Mouse (Mus musculus) mature B cell (primary cell): ENCODE results near the gene Adamtsl5.
"Not testable (repeated sequence)": the region's sequence is repeated elsewhere in the genome, so short reads cannot be mapped to it uniquely, and the experiment has no call there.

Source experiments
- in situ Hi-C: fragments of 300-500 bp; cut with MboI; formaldehyde crosslinking; loops from 2 replicates; pipeline ENCODE4 v1.14.3; 2019

Adamtsl5 gene

DNA sequence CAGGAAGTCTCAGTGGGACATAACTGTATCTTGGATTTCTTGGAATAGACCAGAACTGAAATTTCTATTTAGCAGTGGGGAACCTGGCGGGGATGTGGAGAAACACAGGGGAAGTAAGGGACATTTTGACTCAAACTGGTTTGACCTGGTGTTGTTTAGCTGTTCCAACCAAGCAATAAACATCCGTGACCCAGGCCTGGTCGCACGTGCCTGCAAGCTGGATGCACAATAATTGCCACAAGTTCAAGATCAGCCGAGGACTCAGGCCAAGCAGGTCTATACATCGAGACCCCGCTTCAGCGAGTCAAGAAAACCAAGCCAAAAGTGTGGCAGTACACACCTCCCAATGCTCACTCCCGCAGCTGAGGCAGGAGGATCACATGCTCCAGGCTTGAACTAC lies 23.8 kb upstream of the Adamtsl5 start:
- in situ Hi-C loops: loop anchor here (10.0 kb wide), 1 partner anchor 133 kb away; no protein-coding TSS in a partner anchor

- in situ Hi-C loops: loop anchor here (10.0 kb wide), 1 partner anchor 133 kb away; no protein-coding TSS in a partner anchor
Observed at GRCm38 (mm10) chr10:80371411-80371966, 23.3 kb upstream of the Adamtsl5 start.

- in situ Hi-C loops: loop anchor here (10.0 kb wide), 1 partner anchor 135 kb away; no protein-coding TSS in a partner anchor
Observed at GRCm38 (mm10) chr10:80369995-80370747, 22.0 kb upstream of the Adamtsl5 start.

GRCm38 (mm10) chr10:80368392-80368791 lies 20.2 kb upstream of the Adamtsl5 start:
- in situ Hi-C loops: no loop called here

GRCm38 (mm10) chr10:80367954-80368353 lies 19.7 kb upstream of the Adamtsl5 start:
- in situ Hi-C loops: no loop called here

- in situ Hi-C loops: no loop called here
Observed at GRCm38 (mm10) chr10:80365736-80366135, 17.5 kb upstream of the Adamtsl5 start.

DNA sequence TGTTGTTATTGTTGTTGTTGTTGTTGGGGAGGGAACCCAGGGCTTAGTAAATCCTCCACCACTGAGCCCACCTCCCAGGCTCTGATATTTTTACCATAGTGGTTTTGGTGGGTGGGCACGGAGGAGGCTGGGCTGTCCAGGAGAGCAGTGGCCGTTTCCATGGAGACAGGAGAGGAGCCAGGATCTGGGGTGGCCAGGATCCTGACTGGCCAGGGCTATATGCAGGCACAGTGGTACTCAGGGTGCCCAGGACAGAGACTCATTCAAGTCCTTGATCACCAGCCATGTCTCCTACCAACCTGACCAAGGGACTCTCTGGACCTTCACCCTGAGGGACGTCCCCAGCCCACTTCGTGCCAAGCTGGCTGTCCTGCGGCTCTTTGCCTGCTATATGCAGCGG lies 15.5 kb upstream of the Adamtsl5 start:
- in situ Hi-C loops: no loop called here

GRCm38 (mm10) chr10:80357994-80358639 lies 9.9 kb upstream of the Adamtsl5 start:
- in situ Hi-C loops: no loop called here

GRCm38 (mm10) chr10:80357336-80357735 lies 9.1 kb upstream of the Adamtsl5 start:
- in situ Hi-C loops: no loop called here

- in situ Hi-C loops: no loop called here
Observed at GRCm38 (mm10) chr10:80356737-80357136, 8.5 kb upstream of the Adamtsl5 start.

DNA sequence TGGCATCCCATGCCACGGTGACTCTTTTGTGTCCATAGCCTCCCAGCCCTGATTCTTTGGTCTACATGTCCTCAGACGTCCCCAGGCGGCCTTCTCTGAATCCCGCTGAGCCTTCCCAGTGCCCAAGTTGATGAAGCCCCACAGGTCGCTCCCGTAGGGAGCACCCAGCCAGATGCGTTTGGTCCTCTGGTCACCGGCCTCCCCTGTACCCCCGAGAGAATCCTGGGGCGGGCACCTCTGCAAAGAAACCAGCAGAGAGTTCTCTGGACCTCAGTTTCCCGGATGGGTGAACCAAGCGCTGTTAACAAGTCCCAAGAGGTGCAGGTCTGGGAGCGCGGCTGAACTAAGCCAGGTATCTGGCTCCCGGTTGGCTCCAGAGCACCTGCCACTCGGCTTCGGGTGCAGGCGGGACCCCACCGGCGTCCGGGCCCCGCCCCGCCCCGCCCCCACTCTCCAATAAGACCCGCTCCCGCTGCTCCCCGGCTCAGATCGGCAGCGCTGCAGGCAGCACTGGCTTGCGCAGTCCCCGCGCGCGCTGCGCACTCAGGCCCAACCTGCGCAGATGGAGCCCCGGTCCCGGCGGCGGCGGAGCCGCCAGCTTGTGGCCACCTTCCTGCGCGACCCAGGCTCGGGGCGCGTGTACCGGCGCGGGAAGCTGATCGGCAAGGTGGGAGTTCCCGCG lies 7.9 kb upstream of the Adamtsl5 start, which contains the start of gene Plk5:
Gene Plk5, plus strand, starts transcription at position 459 of the 682 bp plus-strand sequence.
- in situ Hi-C loops: no loop called here

- in situ Hi-C loops: no loop called here
Observed at GRCm38 (mm10) chr10:80355431-80355830, 7.2 kb upstream of the Adamtsl5 start.

GRCm38 (mm10) chr10:80352727-80353126 lies 4.5 kb upstream of the Adamtsl5 start:
- in situ Hi-C loops: no loop called here

DNA sequence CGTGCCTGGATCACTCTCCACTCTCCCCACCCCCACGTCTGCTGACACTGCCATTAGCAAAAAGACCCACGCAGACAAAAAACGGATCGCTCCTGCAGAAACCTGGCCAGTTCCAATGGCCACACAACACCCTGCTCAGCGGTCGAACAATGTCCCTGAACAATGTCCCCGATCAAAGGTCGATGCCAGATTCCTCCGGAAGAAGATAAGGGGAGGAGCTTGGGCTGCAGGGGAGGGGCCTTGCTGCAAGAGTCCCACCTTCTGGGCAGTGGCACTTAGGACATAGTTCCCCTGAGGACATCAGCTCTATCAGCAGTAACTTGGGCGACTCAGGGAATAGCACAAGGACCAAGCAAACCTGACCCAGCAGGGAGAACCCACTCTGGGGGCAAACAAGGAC lies 3.7 kb upstream of the Adamtsl5 start:
- in situ Hi-C loops: no loop called here

DNA sequence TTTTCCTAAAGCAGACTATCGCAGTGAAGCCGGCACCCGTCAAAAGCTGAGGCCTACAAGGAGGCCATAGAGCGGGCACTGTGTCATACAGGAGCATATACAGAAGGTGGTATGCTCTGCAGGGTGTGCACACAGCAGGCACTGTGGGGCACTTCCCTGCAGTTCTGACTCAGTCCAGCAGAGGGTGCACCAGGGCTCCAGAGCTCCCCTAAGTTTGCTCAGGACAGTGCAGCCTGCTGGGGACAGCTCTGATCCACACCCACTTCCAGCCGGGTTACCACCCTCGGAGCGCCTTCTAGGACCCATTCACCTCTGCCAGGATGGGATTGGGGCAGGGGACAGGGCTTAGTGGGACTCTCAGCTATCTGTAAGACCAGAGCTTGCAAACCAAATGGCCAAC lies 2.1 kb upstream of the Adamtsl5 start:
- in situ Hi-C loops: no loop called here

DNA sequence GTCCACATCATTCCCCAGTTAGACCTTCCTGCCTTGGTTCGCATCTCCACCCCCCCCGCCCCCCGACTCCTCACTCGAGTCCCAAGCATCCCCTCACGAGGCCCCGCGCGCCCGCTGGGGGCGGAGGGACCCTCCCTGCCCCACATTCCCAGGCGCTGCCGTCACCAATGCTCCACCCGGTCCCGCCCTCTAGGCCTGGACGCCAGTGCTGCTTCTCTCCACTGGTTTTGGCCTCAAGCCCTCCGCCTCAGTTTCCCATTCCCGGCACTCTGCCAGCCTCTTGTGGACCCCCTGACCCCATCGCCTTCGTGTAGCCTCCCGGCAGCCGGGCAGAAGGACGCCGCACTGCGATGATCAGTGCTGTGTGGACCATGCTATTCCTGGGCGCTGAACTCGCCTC lies 769 bp upstream of the Adamtsl5 start:
- in situ Hi-C loops: no loop called here

DNA sequence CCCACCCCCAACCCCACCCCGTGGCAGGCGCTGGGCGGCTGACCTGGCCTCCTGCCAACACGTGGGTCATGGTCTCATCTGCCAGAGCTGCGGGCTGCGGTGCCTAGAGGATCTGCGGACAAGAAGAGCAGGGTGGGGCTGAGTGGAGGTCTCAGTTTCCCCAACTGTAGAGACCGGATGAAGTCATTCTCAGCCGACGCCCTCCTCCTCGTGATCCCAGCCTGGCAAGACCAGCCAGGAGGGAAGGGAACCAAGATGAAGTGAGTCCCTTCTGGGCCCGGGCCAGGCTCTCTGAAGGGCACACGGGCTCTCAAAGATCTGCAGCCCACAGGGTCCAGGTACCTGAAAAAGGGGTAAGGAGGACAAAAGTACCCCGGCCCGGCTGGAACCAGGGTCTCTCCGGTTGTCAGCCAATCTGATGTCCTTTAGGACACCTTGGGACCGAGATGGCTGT lies 671 bp downstream of the Adamtsl5 start:
- in situ Hi-C loops: no loop called here

DNA sequence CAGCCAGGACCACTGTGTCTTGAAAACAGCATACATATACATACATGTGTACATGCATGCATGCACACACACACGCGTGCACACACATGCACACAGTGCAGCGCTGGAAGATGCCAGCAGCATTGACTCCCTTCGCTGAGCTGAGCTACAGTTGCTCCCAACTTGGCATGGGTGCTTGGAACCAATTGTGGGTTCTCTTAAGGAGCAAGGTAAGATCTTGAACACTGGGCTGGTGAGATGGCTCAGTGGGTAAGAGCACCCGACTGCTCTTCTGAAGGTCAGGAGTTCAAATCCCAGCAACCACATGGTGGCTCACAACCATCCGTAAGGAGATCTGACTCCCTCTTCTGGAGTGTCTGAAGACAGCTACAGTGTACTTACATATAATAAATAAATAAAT lies 2.3 kb downstream of the Adamtsl5 start:
- in situ Hi-C loops: not testable (repeated sequence)

- in situ Hi-C loops: no loop called here
Observed at GRCm38 (mm10) chr10:80345122-80345521, 3.1 kb downstream of the Adamtsl5 start.

GRCm38 (mm10) chr10:80344131-80344661 lies 4.0 kb downstream of the Adamtsl5 start:
- in situ Hi-C loops: no loop called here

GRCm38 (mm10) chr10:80343425-80343895 lies 4.8 kb downstream of the Adamtsl5 start:
- in situ Hi-C loops: no loop called here
